Mouse (Mus musculus): ENCODE results near the gene Cdk6.
"Not testable (repeated sequence)": the region's sequence is repeated elsewhere in the genome, so short reads cannot be mapped to it uniquely, and the experiment has no call there.

GRCm38 (mm10) chr5:3317724-3318123, 23.6 kb upstream of the Cdk6 start:
- not testable (repeated sequence) for TF ChIP-seq POLR2A (IDR thresholded peaks at IDR 0.05; ENCODE audit: control insufficient read depth, extremely low read depth, insufficient read depth, low read length, poor library complexity); CTCF (IDR thresholded peaks at IDR 0.05; ENCODE audit: borderline replicate concordance, control insufficient read depth, extremely low read depth, insufficient read depth, low read length, poor library complexity)

Measured in thymus, adult 2 months (tissue).